Mouse (Mus musculus) left cerebral cortex, postnatal 25 days (tissue): ENCODE results near the gene Zfp423. TPM values are rescaled to one million over a fixed set of nuclear protein-coding genes. Genes with fewer than 3 reads are reported as not detected.
A peak's percentile ranks its signal among the peaks of the same experiment; 100 is the strongest.
"Not testable (repeated sequence)": the region's sequence is repeated elsewhere in the genome, so short reads cannot be mapped to it uniquely, and the experiment has no call there.

ENCODE experiments used
- DNase-seq, 2 experiments: peaks; one replicate each; pipeline ENCODE4 v3.0.0; 2022; ENCODE audit warnings: low spot score in 2 of 2, mixed read lengths in 1 of 2
- intact Hi-C: fragments of 180-260 bp; cut with DNase I; formaldehyde crosslinking; loops from one replicate; pipeline ENCODE4 v1.15.1; 2025
- total RNA-seq, 2 experiments: library from RNA; stranded (reverse); gene quantifications; 2 replicates each; pipeline ENCODE4 v1.2.3; 2021

Zfp423 gene
- total RNA-seq, 2 experiments from 2014 or later, result 25.3 TPM

DNA sequence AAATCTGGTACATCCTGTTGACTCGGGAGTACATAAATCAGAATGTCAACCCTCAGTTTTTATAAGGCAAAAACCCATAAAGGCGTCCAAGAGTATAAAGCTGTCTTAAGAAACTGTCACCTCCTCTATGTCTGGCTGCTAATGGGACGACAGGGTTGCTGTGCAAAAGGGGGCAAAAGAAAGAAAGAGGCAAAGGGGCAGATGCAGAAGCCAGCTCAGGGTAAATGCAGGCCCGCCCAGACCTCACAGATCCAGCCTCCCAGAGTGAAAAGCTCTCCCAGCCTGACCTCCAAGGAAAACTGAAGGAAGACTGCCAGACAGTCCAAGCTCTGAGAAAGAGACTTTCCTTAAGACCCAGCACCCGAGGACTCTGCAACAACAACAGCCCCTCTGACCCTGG lies 97.7 kb downstream of the Zfp423 start:
- no peak for DNase-seq
- intact Hi-C loops, result no loop called here

DNA sequence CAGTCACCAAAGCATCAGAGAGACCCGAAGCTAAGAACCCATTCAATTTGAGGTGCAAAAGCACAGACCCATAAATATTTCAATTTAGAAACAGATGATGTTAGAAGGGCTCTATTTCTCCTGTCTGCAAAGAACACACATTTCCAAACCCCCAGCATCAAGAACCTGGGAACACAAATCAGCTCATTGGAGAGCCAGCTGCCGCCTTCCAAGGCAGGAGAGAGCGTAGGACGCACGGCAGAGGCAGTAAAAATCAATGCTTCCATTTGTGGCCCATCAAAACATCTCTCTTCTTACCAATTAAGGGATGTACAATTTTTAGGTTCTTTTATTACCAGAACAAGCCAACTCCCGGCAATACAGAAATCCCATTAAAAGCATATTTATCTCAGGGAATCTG lies 98.5 kb downstream of the Zfp423 start:
- intact Hi-C loops, result no loop called here

DNA sequence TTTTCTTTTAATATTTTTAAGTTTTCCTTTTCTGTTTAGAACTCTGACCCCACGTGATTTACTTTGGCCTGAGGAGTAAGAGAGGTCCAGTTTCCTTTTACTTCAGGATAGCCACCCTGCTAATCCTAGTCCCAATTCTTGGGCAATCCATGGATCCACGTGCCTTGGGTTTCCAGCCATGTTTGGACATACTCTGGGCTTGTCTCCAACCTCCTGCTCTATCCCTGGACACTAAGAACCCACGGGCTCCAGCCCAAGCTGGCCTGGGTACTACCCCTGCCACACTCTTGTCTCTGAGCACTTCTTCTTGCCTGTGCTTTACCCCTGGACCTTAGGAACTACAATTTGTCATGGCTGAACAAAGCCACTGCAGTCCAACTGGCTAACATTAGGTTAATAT lies 107.5 kb downstream of the Zfp423 start:
- no peak for DNase-seq
- intact Hi-C loops, result no loop called here

More for the DNA sequence above, 98.5 kb downstream of the Zfp423 start:
- DNase-seq, result peak; percentile 17 to 19

DNA sequence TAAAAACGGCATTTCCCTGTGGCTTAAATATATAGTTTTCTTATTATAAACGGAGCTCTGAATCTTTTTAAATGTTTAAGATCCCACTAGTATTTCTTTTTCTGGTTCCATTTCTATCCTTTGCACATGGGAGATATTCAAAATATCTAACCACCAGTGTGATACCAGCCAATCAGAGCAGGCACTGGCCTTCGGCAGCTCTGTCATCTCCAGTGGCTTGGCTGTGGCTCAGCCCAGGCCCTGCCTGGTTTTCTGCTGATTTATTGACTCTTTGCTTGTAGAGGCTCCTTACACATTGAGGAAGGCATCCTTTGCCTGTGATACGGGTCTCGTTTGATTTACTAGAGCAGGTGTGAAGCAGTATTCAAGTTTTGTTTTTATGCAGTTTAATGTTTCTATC lies 108.0 kb downstream of the Zfp423 start:
- peak in 1 of 2 experiments; percentile 31 for DNase-seq
- intact Hi-C loops, result no loop called here

DNA sequence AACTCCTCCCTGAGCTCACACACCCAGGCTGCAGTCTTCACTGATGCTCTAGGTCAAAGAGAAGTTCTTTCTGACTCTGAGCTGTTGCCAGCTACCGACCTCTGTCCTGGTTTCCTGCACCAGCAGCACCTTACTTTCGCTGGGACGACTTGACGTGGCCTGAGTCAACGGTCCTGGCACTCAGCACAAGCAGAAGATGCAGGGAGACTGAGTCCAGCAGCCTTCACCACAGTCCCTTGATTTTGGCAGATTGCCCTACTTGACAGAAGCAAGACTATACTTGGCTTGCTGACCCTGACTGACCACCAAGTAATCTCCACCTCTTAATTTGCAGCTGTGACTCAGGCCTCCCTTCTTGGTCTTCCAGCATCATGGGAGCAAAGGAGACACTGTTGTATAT lies 110.6 kb downstream of the Zfp423 start:
- no peak for DNase-seq
- intact Hi-C loops, result no loop called here

DNA sequence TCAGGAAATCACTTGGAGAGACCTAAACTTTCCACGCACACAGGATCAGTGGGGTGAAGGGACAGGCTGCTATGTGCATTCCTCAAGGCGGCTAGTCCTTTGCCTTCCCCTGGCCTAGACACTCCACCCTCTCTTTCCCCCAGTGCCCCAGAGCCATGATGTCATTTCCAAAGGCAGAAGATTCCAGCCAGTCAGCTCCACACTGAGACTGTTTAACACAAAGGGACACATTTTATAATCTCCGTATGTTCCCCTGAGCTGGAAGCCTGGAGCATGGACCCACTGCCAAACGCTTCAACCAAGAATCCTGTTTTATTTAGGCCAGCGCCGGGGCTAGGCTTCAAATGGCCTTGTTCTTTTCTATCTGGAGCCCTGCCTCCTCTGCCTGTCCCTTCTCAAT lies 111.6 kb downstream of the Zfp423 start:
- peak in 1 of 2 experiments; percentile 42 for DNase-seq
- intact Hi-C loops, result no loop called here

DNA sequence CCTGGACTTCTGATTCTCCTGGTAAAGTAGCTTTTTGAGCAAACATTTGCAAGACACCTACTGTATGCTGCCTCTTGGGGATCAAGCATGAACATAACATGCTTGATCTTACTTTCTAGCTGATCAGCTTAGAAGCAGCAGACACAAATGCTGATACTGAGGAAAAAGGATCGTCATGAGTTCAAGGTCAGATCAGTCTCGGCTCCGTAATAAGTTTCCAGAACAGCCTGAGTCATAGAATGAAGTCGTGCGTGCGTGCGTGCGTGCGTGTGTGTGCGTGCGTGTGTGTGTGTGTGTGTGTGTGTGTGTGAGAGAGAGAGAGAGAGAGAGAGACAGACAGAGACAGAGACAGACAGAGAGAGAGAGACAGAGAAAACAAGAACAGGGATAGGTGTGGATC lies 117.3 kb downstream of the Zfp423 start:
- intact Hi-C loops, DNase-seq: not testable (repeated sequence)

DNA sequence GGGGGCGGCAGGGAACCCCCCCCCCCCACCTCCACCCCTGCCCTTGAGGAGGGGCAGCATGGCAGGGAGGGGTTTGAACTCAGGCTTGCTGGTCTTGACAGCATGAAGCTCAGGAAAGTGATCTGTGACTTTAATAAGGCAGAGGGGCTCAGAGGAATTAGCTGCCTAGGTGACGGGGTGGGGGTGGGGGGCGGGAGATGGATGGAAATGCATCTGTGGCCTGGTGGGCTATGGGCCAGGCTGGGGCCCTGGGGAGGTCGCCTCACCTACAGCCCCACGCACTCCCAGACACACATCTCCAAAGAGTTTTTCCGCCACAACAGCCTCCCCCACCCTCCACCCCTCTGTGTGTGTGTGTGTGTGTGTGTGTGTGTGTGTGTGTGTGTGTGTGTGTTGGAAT lies 122.1 kb downstream of the Zfp423 start:
- intact Hi-C loops, result loop anchor here (2.0 kb wide), 1 partner anchor 124 kb away; no protein-coding TSS in a partner anchor

DNA sequence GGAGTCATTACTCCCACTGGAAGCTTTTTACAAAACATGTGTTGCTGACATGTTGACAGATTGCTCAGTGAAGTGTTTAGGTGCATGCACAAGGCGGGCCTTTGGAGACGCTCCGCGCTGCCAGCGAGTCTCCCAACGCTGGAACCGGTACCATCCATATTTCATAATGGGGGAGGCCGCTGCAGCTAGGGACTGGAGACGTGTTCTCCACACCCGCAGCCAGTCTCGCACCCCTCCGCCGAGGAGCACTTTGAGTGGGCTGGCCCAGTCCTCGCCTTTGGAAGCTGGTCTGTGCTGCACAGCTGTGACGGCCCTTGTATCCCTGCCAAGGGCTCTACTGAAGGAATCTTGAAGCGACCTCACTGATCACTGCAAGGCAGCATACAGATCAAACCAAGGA lies 122.5 kb downstream of the Zfp423 start:
- intact Hi-C loops, result loop anchor here (2.0 kb wide), 1 partner anchor 124 kb away; no protein-coding TSS in a partner anchor
- peak; percentile 66 to 82 for DNase-seq

More for the DNA sequence above, 122.1 kb downstream of the Zfp423 start:
- DNase-seq, result no peak

DNA sequence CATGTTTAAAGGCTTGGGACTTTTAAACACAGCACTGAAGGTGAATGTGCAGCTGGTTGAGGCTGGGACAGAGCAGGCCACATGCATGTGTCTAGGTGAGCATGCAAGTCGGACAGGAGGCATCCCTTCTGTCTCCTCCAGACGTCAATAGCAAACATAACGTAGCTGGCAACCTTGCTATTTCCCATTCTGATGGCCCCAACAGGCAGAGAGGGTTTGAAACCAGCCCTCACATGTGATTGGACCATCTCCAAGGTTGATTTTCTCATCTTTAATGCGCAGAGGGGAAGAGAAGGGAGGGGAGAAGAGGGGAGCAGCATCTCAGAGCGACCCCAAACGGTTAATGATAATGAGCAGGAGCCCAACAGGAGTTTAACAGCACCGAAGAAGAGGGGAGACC lies 123.5 kb downstream of the Zfp423 start:
- no peak for DNase-seq
- intact Hi-C loops, result loop anchor here (2.0 kb wide), 1 partner anchor 125 kb away; no protein-coding TSS in a partner anchor

DNA sequence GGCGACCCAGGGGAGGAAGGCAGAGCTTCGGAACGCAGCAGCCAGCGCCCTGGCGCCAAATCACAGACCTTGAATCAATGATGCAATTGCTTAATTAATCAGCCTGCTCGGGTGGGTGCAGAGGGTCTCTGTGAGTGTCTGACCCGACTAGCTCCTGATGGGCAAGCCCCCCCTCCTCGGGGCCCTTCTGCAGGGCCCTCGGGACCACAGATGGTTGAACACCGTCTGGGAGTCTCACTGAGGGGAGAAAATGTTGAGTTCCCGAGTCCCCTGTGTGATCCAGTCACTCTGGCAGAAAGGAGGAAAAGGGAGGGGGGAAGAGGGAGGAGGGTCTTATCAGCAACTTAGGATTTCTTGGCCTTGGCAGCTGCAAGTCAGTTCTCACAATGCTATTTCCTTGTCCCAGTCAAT lies 124.0 kb downstream of the Zfp423 start:
- intact Hi-C loops, result no loop called here

DNA sequence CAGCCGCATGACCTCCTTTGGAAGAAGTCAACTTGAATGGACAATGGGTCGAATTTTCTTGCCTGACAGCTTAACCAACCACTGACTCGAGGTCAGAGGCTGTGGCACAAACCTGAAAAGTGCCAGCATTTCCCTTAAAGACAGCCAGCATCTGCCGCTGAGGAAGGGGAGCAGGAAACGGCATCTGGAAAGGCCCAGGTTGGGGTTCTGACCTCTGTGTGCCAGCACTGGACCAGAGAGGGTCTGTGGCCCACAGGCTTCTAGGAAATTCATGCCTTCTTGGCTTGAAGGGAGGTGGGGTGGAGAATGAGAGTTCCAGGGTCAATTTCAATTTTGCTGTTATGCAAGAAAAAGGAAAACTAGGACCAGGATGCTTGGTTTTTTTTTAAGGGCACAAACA lies 124.7 kb downstream of the Zfp423 start:
- no peak for DNase-seq
- intact Hi-C loops, result no loop called here

More for the DNA sequence above, 124.0 kb downstream of the Zfp423 start:
- no peak for DNase-seq

DNA sequence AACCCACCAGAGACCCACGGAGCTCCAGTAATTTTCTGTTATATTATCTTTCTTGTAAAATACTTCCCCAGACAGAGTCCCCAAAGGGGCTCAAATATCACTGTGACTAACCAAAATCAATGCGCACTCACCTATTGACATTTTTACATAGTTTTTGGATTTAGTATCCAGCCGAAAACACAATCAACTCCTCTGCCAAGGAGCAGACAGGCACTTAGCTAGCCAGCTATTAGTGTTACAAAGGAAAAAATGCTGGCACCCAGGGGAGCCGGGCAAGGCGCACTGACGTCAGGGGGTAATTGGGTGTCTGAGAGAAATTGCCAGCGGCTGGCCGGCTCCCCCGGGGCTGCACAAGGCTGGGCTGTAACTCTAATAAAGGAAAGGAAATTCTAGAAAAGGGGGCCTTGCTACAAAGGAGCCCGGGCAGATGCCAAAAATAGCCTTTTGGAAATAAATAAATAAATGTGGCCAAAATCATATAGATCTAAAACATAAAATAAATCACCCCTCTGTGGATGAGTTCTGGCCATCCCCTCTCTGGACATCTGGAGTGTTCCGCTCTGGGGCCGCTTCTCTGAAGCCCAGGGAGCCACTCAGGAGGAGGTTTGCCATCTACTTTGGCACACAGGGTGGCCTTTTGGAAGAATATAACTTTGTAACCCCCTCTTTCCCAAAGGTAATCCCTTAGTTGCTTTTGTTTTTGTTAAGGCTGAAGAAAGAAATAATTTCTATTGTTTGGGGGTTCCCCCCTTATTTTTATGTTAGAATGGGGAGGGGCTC lies 125.4 kb downstream of the Zfp423 start:
- DNase-seq, result no peak
- intact Hi-C loops, result no loop called here

DNA sequence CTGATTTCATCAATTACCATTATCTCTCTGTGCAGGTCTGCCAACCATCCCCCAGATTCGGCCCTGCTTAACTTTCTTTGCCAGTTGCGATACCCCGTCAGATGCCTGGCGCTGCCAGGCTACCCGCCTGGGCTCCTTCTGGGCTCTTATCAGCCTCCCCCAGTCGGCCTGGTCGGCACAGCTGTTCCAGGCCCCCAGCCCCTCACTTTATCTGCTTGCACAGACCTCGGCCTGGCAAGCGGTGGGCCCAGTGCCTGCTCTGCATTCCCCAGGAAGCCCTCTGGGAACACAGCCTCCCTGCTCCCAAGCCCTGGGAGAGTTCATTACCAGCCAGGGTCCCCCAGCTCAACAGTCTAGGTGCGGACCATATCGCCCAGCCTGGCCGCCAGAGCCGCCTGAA lies 126.1 kb downstream of the Zfp423 start:
- DNase-seq, result no peak
- intact Hi-C loops, result no loop called here

DNA sequence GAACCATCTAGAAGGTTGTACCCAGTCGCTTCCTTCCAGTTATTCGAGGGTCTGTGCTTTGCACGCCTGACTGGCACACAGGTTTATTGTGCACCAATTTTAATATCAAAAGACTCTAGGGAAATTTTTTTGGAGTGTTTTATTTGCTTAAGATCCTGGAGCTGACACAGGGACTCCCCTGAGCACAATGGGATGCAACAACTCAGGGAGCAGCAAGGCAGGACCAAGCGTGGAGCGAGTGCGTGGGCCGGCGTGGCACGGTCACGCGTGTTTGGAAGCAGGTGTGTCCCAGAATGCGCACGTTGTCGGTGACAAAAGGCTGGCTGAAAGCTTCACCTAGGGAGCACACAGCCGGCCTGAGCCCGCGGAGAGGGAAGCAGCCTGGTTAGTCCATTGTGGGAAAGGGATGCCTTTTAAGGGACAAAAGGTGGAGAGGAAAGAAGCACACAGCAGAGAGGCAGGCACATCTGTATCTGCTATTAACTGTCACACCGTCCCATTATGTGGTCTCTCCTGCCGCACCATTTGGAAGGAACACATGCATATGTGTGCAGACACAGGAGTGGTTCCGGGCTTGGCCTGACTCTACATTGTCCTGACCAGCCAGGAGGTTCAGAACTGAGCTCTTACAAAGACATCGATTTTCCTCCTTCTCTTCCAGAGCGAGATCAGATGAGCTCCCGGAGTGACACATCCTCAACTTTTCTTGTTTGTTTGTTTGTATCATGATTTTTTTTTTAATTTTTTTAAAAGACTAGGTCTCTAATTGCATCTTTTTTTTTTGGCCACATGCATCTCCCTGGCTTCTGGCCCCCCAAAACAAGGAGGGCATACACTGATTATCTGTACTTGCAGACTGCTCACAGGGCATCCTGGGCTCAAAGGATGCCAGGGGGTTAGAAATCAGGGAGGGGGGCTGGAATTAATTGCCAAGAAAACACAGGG lies 126.7 kb downstream of the Zfp423 start:
- intact Hi-C loops, result no loop called here
- DNase-seq, result no peak

DNA sequence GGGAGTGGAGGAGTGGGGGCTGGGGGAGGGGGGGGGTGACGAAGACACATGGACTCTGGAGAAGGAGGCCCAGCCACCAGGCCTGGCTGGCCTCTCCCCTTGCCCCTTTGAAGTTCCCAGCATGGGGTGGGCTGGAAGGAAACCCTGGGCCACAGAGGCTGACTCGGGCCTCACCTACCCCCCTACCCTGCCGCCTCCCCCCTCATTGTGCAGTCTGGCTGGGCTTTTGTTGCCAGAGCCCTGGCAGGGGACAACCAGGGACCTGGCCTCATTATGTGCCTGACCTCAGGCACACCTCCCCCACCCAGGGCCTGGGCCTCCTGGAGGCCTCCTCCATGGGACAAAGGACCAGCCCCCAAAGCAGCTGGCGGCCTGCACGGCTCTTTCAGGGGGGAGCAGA lies 127.8 kb downstream of the Zfp423 start:
- no peak for DNase-seq
- intact Hi-C loops, result no loop called here

DNA sequence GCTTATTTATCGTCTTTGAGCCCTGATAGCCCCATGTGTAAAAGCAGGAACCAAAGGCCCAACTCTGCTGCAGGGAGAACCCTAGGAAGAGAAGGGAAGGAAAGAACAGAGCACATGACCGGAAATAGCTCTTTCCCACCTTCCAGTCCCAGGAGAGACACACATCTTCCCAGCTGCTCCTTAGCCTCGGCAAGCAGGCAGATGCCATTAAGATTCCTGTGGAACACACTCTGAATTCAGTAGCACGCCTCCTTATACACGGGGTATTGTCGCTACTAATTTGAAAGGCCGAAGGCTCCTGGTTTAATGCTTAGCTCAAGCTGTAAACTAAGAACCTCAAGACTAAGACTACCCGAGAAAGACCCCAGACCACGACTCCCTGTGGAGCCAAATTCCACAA lies 128.3 kb downstream of the Zfp423 start:
- intact Hi-C loops, result no loop called here

DNA sequence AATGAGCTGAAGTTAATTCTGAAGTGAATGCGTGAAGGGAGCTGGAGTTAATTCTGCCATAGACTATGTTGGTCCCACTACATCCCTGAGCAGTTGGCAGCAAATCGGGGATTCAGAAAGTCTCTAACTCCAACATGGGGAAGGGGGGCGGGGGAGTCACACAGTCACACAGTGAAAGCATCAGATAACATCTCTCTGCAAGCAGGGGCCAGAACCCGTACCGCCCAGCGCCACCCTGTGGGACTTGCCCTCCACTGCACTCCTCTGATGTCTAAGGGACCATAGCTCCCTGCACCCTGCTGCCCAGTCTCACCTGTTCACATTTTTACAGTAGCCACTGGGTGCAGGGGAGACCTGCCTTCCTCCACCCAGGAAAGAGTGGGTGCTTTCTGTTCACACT lies 129.2 kb downstream of the Zfp423 start:
- intact Hi-C loops, result no loop called here
- peak in 1 of 2 experiments; percentile 20 for DNase-seq

More for the DNA sequence above, 128.3 kb downstream of the Zfp423 start:
- no peak for DNase-seq

DNA sequence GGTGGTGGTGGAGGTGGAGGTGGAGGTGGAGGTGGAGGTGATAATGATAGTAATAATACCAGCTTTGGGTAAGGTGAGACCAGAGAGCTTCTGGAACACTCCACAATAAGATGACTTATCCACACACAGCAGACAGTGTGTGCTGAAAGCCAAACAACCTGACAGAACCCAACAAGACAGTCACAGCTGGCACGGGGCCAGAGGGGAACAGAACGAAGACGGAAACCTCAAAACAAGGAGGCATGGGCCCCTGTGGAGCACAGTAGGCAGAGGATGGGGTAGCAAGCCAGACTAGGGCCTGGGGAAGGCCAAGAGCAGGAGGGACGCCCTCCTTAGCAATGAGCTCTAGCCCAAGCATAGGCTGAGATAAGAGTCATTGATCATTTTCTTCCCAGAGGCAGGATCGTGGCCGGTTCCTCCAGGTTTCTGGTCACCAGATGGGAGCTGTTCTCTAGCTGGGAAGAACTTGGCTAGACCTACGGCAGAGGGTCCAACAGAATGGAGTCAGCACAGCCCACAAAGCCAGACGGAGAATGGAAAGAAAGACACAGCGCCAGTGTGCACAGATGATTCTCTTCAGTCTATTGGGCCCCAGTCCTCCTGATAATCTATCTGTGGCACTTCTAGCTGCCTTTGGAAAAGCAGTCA lies 133.3 kb downstream of the Zfp423 start:
- intact Hi-C loops, result no loop called here
- no peak for DNase-seq

DNA sequence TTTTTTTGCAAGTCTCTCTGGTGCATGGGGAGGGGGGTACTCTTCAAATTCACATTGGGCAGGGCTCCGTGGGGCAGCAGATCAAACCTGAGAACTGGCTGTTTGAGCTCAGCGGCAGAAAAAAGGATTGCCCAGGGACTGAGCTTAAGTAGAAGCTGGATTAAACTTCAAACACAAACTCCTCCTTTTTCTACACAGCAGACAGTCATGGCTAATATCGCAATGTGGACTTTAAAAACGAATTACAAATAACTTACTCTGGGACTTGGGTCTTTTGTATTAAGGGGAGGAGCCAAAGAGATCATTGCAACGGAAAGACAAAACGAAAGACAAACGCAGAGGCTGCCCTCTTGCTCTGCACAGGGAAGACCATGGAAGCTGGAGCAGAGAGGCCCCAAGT lies 136.2 kb downstream of the Zfp423 start:
- intact Hi-C loops, result no loop called here
- DNase-seq, result no peak
